Mouse (Mus musculus) layer of hippocampus, postnatal 14 days (tissue): ENCODE measurements around the gene Grk5. TPM values are rescaled to one million over a fixed set of nuclear protein-coding genes. Genes with fewer than 3 reads are reported as not detected.
"Not testable (repeated sequence)": the region's sequence is repeated elsewhere in the genome, so short reads cannot be mapped to it uniquely, and the experiment has no call there.

Experiments used
- DNase-seq, 2 experiments: peaks; one replicate each; pipeline ENCODE4 v3.0.0; 2021 to 2022; ENCODE audit warnings: low spot score in 2 of 2, mixed read lengths in 1 of 2
- total RNA-seq, 2 experiments: library from RNA; stranded (reverse); gene quantifications; 2 replicates each; pipeline ENCODE4 v1.2.3; 2021

Gene Grk5
- total RNA-seq, 2 experiments from 2014 or later: 8.8 to 9.1 TPM

- no peak for DNase-seq
Measured at GRCm38 (mm10) chr19:60905477-60905876, 15.9 kb downstream of the Grk5 start.

- DNase-seq: no peak
Measured at GRCm38 (mm10) chr19:60910304-60910703, 20.8 kb downstream of the Grk5 start.

GRCm38 (mm10) chr19:60911653-60912052 is 22.1 kb downstream of the Grk5 start:
- no peak for DNase-seq

DNA sequence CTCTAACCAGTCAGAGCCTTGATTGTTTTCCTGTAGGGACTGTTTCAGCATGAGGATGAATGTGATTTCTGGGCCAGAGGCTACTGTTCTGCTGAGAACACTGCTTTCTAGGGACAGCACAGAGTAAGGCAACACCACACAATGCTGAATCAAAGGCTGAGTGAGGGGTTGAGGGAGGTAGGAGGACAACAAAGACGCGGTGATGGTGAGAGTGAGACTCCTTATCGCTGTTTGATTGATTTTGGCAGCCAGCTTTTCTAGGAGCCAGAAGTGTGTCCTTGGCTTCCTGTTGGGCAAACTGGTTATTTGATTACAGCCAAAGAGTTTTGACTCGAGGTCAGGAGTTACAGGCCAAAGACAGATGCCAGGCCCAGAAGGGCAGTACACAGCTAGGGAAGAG is 25.7 kb downstream of the Grk5 start:
- no peak for DNase-seq

- no peak for DNase-seq
Measured at GRCm38 (mm10) chr19:60915862-60916261, 26.3 kb downstream of the Grk5 start.

- no peak for DNase-seq
Measured at GRCm38 (mm10) chr19:60916869-60917570, 27.5 kb downstream of the Grk5 start.

GRCm38 (mm10) chr19:60924534-60924933 is 35.0 kb downstream of the Grk5 start:
- DNase-seq: not testable (repeated sequence)

DNA sequence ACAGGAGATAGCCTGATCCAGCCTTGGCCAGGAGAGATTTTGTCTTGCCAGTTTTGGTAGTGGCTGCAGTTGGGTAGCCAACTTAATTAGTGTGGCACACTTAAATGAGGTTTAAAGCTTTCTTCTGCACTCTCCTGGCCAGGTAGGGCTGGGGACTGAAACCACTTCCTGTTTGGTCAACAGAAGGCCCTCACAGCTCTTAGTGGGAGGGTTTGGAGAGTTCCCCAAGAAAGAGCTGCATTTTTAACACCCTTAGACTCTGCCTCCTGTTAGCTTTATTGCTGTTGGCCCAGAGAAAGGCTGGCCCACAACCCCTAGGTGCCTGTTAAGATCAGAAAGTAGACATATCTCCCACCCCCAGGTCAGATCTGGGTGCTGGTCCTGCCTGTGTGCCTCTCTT is 45.5 kb downstream of the Grk5 start:
- DNase-seq: no peak

DNA sequence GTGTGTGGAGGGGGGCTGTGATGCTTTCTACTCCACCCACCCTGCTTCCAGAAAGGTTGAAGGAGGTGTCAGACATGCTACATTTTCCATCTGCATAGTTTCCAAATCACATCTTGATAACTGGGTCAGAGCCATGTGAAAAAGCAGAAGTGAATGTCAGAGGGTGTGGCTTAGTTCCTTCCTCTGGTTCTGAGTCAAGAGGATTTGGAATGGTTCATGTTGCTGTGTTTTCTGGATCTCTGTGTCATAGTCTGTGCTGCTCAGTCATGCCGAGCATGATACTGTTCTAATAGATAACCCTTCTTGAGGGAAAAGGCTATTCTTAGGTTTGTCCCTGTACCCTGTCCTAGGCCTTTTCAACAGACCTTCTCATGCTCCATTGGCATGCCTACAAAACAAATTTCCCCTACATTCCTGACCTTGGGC is 50.4 kb downstream of the Grk5 start:
- DNase-seq: no peak

GRCm38 (mm10) chr19:60940866-60941265 is 51.3 kb downstream of the Grk5 start:
- DNase-seq: no peak

DNA sequence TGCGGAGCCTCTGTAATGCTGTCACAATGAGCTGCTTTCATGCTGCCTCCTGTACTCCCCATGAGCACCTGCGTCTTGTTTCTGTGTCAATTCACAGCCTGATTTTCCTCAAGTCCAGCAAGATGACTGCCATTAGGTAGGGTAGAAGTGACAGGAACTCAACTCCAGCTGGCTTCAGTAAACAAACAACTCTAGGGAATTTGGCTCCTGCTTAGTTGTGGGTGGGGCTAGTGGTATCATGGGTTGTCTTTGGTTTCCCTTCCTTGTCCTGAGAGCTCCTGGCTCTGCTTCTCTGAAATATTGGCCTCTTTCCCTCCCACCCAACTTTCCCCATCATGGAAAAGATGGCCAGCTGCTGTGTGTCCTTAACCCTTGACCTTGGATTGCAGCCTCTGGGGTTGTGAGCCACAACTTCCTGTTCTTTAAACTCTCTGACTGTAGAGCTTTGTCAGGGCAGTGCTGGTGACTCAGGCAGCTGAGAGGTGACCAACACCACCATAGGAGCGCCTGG is 56.3 kb downstream of the Grk5 start:
- no peak for DNase-seq

- DNase-seq: no peak
Measured at GRCm38 (mm10) chr19:60946656-60947055, 57.1 kb downstream of the Grk5 start.

- DNase-seq: no peak
Measured at GRCm38 (mm10) chr19:60948996-60949395, 59.4 kb downstream of the Grk5 start.

- no peak for DNase-seq
Measured at GRCm38 (mm10) chr19:60950056-60950869, 60.7 kb downstream of the Grk5 start.

DNA sequence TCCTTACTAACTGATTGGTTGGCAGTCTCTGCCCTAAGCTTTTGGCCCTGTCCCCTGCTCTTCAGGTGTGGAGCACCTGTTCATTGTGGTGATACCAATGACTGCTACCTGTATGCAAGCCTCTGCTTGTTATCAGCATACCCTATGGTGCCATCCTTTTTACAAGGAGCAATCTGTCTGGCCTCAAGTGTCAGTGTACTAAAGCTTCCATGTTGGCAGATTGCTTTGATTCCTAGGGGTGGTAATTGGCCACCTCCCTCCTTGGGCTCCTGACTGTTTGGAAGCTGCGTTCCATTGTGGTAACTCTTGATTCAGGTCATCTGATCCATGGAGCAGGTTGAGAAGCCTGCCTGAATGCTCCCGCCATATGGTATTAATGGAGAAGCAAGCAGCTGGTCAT is 65.6 kb downstream of the Grk5 start:
- no peak for DNase-seq

- no peak for DNase-seq
Measured at GRCm38 (mm10) chr19:60955712-60956111, 66.2 kb downstream of the Grk5 start.

DNA sequence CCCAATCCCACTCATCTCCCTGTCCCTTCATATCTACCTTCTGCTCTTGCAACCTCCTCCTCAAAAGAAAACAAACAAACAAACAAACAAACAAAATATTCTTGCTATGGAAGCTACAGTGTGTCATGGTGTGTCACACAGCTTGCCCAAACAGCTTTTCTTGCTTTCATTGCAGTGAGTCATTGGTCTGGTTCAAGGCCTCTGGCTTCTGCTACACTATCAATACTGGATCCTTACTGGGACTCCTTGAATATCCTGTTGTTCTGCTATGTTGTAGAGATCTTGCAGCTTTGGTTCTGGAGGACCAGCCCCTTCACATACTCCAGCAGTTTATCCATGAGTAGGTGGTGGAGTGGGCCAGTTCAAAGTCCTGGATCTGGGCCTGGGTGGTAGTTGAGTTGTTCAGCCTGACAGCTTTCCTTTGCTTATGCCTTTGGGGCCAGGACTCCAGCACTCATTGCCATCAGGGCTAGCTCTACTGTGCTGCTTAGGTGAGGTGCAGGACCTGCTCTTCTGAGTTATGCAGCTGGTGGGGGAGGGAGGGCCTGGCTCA is 66.7 kb downstream of the Grk5 start:
- no peak for DNase-seq

- no peak for DNase-seq
Measured at GRCm38 (mm10) chr19:60959706-60960230, 70.2 kb downstream of the Grk5 start.

- DNase-seq: no peak
Measured at GRCm38 (mm10) chr19:60962358-60963061, 73.0 kb downstream of the Grk5 start.

GRCm38 (mm10) chr19:60967909-60968308 is 78.4 kb downstream of the Grk5 start:
- DNase-seq: no peak

GRCm38 (mm10) chr19:60970406-60970805 is 80.9 kb downstream of the Grk5 start:
- no peak for DNase-seq
